Mouse (Mus musculus): ENCODE data around the gene Dhx8. TPM values are rescaled to one million over a fixed set of nuclear protein-coding genes. Genes with fewer than 3 reads are reported as not detected.

The Dhx8 gene
- total and polyA plus RNA-seq, 2 experiments from 2014 or later = 19.0 to 30.6 TPM

GRCm38 (mm10) chr11:101708482-101708881, 24.2 kb upstream of the Dhx8 start:
- 71% methylated on average over 5 of the region's 5 CpGs for WGBS
- ATAC-seq (no peak), DNase-seq (ENCODE audit: low spot score) (no peak)
- H3K9ac ChIP-seq (replicated peaks; ENCODE audit: low read length) = no peak overlapping the region
- no peak overlapping the region for H3K4me3 ChIP-seq (ENCODE audit: low read length)
- no peaks in the 10 kb centered on the region for H3K4me1 ChIP-seq (ENCODE audit: insufficient read depth, low read length)
- no peak overlapping the region for H3K4me2 ChIP-seq (ENCODE audit: low read depth, low read length)
- no peak for TF ChIP-seq CTCF (IDR thresholded peaks at IDR 0.05; ENCODE audit: low read depth)
- no peak overlapping the region for H3K27ac ChIP-seq
- no peaks in the 10 kb centered on the region for H3K9me3 ChIP-seq (ENCODE audit: low read length)
- no peaks in the 10 kb centered on the region for H3K36me3 ChIP-seq (ENCODE audit: insufficient read depth, low read length)
- H3K27me3 ChIP-seq (ENCODE audit: insufficient read depth, low read length) = no peaks in the 10 kb centered on the region

- no peak overlapping the region for H3K27ac ChIP-seq
- no peak overlapping the region for H3K4me3 ChIP-seq (ENCODE audit: low read length)
- no peak overlapping the region for H3K9ac ChIP-seq (replicated peaks; ENCODE audit: low read length)
- no peak for TF ChIP-seq CTCF (IDR thresholded peaks at IDR 0.05; ENCODE audit: low read depth)
- 85% methylated on average over 9 of the region's 9 CpGs for WGBS
- H3K27me3 ChIP-seq (ENCODE audit: insufficient read depth, low read length) = no peaks in the 10 kb centered on the region
- DNase-seq (ENCODE audit: low spot score) (no peak), ATAC-seq (no peak)
- no peaks in the 10 kb centered on the region for H3K4me1 ChIP-seq (ENCODE audit: insufficient read depth, low read length)
- H3K4me2 ChIP-seq (ENCODE audit: low read depth, low read length) = no peak overlapping the region
- no peaks in the 10 kb centered on the region for H3K36me3 ChIP-seq (ENCODE audit: insufficient read depth, low read length)
- no peaks in the 10 kb centered on the region for H3K9me3 ChIP-seq (ENCODE audit: low read length)
Observed at GRCm38 (mm10) chr11:101712811-101713210, 19.9 kb upstream of the Dhx8 start.

- ATAC-seq (no peak), DNase-seq (ENCODE audit: low spot score) (no peak)
- Histone ChIP-seq H3K4me1 (ENCODE audit: insufficient read depth, low read length) (no peaks in the 10 kb centered on the region), H3K4me2 (ENCODE audit: low read depth, low read length) (no peak overlapping the region), H3K4me3 (ENCODE audit: low read length) (no peak overlapping the region), H3K9me3 (ENCODE audit: low read length) (no peaks in the 10 kb centered on the region), H3K27ac (no peak overlapping the region), H3K9ac (replicated peaks; ENCODE audit: low read length) (no peak overlapping the region), H3K36me3 (ENCODE audit: insufficient read depth, low read length) (no peaks in the 10 kb centered on the region), H3K27me3 (ENCODE audit: insufficient read depth, low read length) (no peaks in the 10 kb centered on the region)
- WGBS = 47% methylated on average over 7 of the region's 7 CpGs
- TF ChIP-seq CTCF (IDR thresholded peaks at IDR 0.05; ENCODE audit: low read depth) = no peak
Observed at GRCm38 (mm10) chr11:101714012-101714411, 18.7 kb upstream of the Dhx8 start.

GRCm38 (mm10) chr11:101718324-101718723, 14.4 kb upstream of the Dhx8 start:
- Histone ChIP-seq H3K4me3 (ENCODE audit: low read length) (no peak overlapping the region), H3K4me1 (ENCODE audit: insufficient read depth, low read length) (no peaks in the 10 kb centered on the region), H3K4me2 (ENCODE audit: low read depth, low read length) (no peak overlapping the region), H3K9ac (replicated peaks; ENCODE audit: low read length) (no peak overlapping the region), H3K36me3 (ENCODE audit: insufficient read depth, low read length) (no peaks in the 10 kb centered on the region), H3K27ac (peak overlapping the region; percentile 26; the same call in 1 of the 2 replicates), H3K9me3 (ENCODE audit: low read length) (no peaks in the 10 kb centered on the region), H3K27me3 (ENCODE audit: insufficient read depth, low read length) (no peaks in the 10 kb centered on the region)
- peak; percentile 74 for DNase-seq (ENCODE audit: low spot score)
- ATAC-seq = no peak
- no peak for TF ChIP-seq CTCF (IDR thresholded peaks at IDR 0.05; ENCODE audit: low read depth)
- 21% methylated on average over 4 of the region's 4 CpGs for WGBS

- TF ChIP-seq CTCF (IDR thresholded peaks at IDR 0.05; ENCODE audit: low read depth) = no peak
- DNase-seq (ENCODE audit: low spot score) = no peak
- Histone ChIP-seq H3K27ac (no peak overlapping the region), H3K9ac (replicated peaks; ENCODE audit: low read length) (no peak overlapping the region), H3K4me1 (ENCODE audit: insufficient read depth, low read length) (no peaks in the 10 kb centered on the region), H3K27me3 (ENCODE audit: insufficient read depth, low read length) (no peaks in the 10 kb centered on the region), H3K36me3 (ENCODE audit: insufficient read depth, low read length) (no peaks in the 10 kb centered on the region), H3K4me2 (ENCODE audit: low read depth, low read length) (no peak overlapping the region), H3K4me3 (ENCODE audit: low read length) (no peak overlapping the region), H3K9me3 (ENCODE audit: low read length) (no peaks in the 10 kb centered on the region)
- ATAC-seq = no peak
- WGBS = 86% methylated on average over 21 of the region's 21 CpGs
Observed at GRCm38 (mm10) chr11:101719986-101720520, 12.7 kb upstream of the Dhx8 start.

GRCm38 (mm10) chr11:101725043-101725442, 7.7 kb upstream of the Dhx8 start:
- ATAC-seq = no peak
- 79% methylated on average over 8 of the region's 8 CpGs for WGBS
- no peaks in the 10 kb centered on the region for H3K36me3 ChIP-seq (ENCODE audit: insufficient read depth, low read length)

GRCm38 (mm10) chr11:101726765-101727164, 6.0 kb upstream of the Dhx8 start:
- no peak overlapping the region for H3K9ac ChIP-seq (replicated peaks; ENCODE audit: low read length)
- no peak overlapping the region for H3K27ac ChIP-seq
- DNase-seq (ENCODE audit: low spot score) (no peak), ATAC-seq (no peak)
- WGBS = 39% methylated on average over 2 of the region's 2 CpGs
- TF ChIP-seq CTCF (IDR thresholded peaks at IDR 0.05; ENCODE audit: low read depth) = no peak
- no peaks in the 10 kb centered on the region for H3K4me1 ChIP-seq (ENCODE audit: insufficient read depth, low read length)
- no peaks in the 10 kb centered on the region for H3K36me3 ChIP-seq (ENCODE audit: insufficient read depth, low read length)
- H3K9me3 ChIP-seq (ENCODE audit: low read length) = no peaks in the 10 kb centered on the region
- H3K4me2 ChIP-seq (ENCODE audit: low read depth, low read length) = no peak overlapping the region
- H3K4me3 ChIP-seq (ENCODE audit: low read length) = no peak overlapping the region
- no peaks in the 10 kb centered on the region for H3K27me3 ChIP-seq (ENCODE audit: insufficient read depth, low read length)

More at GRCm38 (mm10) chr11:101725043-101725442, 7.7 kb upstream of the Dhx8 start:
- H3K27me3 ChIP-seq (ENCODE audit: insufficient read depth, low read length) = no peaks in the 10 kb centered on the region
- no peak overlapping the region for H3K4me3 ChIP-seq (ENCODE audit: low read length)
- no peak for TF ChIP-seq CTCF (IDR thresholded peaks at IDR 0.05; ENCODE audit: low read depth)
- H3K27ac ChIP-seq = no peak overlapping the region
- no peak for DNase-seq (ENCODE audit: low spot score)
- no peaks in the 10 kb centered on the region for H3K4me1 ChIP-seq (ENCODE audit: insufficient read depth, low read length)
- H3K9me3 ChIP-seq (ENCODE audit: low read length) = no peaks in the 10 kb centered on the region
- H3K4me2 ChIP-seq (ENCODE audit: low read depth, low read length) = no peak overlapping the region
- no peak overlapping the region for H3K9ac ChIP-seq (replicated peaks; ENCODE audit: low read length)
